Mouse (Mus musculus) small intestine, adult 2 months (tissue): ENCODE data around the gene Pxdn.

Experiments
- CTCF ChIP-seq: fragments of 200-500 bp; IDR thresholded peaks from 2 replicates; pipeline ENCODE4 v1.5.1; 2012; ENCODE audit warnings: low read depth, mild to moderate bottlenecking, control low read depth, inconsistent platforms, low read length, moderate library complexity, mixed read lengths; ENCODE audit not compliant: insufficient replicate concordance, insufficient read length; ENCODE audit errors: extremely low read depth
- POLR2A ChIP-seq: fragments of 200-500 bp; IDR thresholded peaks from 2 replicates; pipeline ENCODE4 v1.6.1; 2012; ENCODE audit warnings: low read depth, mild to moderate bottlenecking, control low read depth, inconsistent platforms, low read length, moderate library complexity

GRCm38 (mm10) chr12:30048848-30049247, 111.4 kb downstream of the Pxdn start:
- TF ChIP-seq POLR2A (no peak), CTCF (no peak)
